Mouse (Mus musculus): ENCODE measurements at regions not wholly inside any gene's neighbourhood (a gene's known extent, or its start where the extent isn't known, plus 50 kb on each side); places are given as distances from the start of the nearest gene placed in this dataset.

GRCm38 (mm10) chr1:163607701-163608100 lies 117.3 kb downstream of the Mettl11b start:
- TF ChIP-seq POLR2AphosphoS2 (IDR thresholded peaks at IDR 0.05; ENCODE audit: insufficient read length, low read depth): no peak
- no peak for TF ChIP-seq MYOG (IDR thresholded peaks at IDR 0.05; ENCODE audit: control insufficient read depth in 1 of 3, insufficient read depth in 1 of 3, insufficient read length in 2 of 3, low read depth in 2 of 3)
- no peak for TF ChIP-seq E2F4 (IDR thresholded peaks at IDR 0.05; ENCODE audit: insufficient read depth)
- no peak for TF ChIP-seq USF1 (IDR thresholded peaks at IDR 0.05; ENCODE audit: low read depth)
- TF ChIP-seq REST (IDR thresholded peaks at IDR 0.05; ENCODE audit: insufficient read depth, insufficient read length): no peak
- no peak for TF ChIP-seq MAX (IDR thresholded peaks at IDR 0.05; ENCODE audit: low read depth)
- TF ChIP-seq POLR2A (IDR thresholded peaks at IDR 0.05; ENCODE audit: insufficient read length, low read depth): no peak
- TF ChIP-seq TCF3 (IDR thresholded peaks at IDR 0.05; ENCODE audit: insufficient read length, low read depth): no peak
- no peak for TF ChIP-seq SRF (IDR thresholded peaks at IDR 0.05; ENCODE audit: control insufficient read depth, insufficient read length, low read depth)
- TF ChIP-seq MYOD1 (IDR thresholded peaks at IDR 0.05; ENCODE audit: control insufficient read depth in 1 of 3, insufficient read length in 2 of 3, low read depth in 2 of 3): no peak
- no peak for TF ChIP-seq TCF12 (IDR thresholded peaks at IDR 0.05; ENCODE audit: insufficient read depth, poor library complexity, severe bottlenecking)
- no peak for TF ChIP-seq CEBPB (IDR thresholded peaks at IDR 0.05; ENCODE audit: insufficient read depth, poor library complexity, severe bottlenecking)
- H3K4me3 ChIP-seq: no peak overlapping the region
- H3ac ChIP-seq (ENCODE audit: control insufficient read depth, insufficient read length): no peak overlapping the region
- H3K4me2 ChIP-seq (ENCODE audit: low read depth): no peak overlapping the region
- no peaks in the 10 kb centered on the region for H3K36me3 ChIP-seq (ENCODE audit: control insufficient read depth, insufficient read depth)
- H3K79me2 ChIP-seq (ENCODE audit: control insufficient read depth, insufficient read depth): no peaks in the 10 kb centered on the region
- no peaks in the 10 kb centered on the region for H3K27me3 ChIP-seq (ENCODE audit: control insufficient read depth, insufficient read depth, insufficient read length)

DNA sequence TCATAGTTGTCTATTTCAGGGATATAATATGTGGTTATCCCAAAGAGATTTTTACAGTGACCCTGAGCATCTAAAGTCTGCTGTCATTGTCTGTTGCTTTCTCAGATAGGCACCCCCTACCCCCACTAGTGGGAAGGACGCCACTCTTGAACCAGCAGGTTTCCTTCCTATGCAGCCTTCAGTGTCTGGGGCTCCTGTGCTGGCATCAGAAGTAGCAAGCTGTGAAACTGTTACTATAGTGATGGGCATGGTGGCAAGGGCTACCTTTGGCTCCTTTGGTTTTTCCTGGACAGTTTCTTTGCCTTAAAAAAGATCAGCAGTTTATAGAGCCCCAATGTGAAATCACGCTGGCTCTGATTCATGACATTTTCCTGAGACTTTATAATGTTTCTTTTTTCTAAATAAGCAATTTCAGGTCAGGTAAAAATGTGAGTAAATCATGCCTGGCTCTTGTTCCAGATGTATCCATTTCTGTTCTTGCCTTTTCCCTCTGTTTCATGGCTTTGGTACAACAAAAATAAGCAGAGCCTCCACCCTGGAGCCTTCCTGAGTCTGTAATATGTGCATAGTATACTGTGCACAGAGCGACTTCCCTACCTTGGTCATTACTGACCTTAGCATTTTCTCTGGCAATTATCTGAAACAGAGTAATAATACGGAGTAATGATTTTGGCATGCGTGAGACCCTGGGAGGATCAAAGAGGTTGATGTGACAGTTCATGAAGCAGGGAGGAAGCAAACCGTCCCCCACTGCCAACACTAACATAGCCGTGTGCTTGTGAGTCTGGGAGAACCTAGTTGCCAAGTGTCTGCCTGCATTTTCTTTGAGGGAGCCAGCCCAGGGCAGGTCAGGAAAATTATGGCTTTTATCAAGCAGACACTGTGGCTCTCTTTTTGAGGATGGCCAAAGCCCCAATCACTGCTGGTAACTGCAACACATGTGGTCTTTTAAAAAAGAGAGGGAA lies 124.8 kb downstream of the Mettl11b start:
- no peaks in the 10 kb centered on the region for H3K79me2 ChIP-seq (ENCODE audit: control insufficient read depth, insufficient read depth)
- H3K4me2 ChIP-seq (ENCODE audit: low read depth): no peak overlapping the region
- no peak overlapping the region for H3K4me3 ChIP-seq
- no peaks in the 10 kb centered on the region for H3K27me3 ChIP-seq (ENCODE audit: control insufficient read depth, insufficient read depth, insufficient read length)
- no peaks in the 10 kb centered on the region for H3K36me3 ChIP-seq (ENCODE audit: control insufficient read depth, insufficient read depth)
- no peak for TF ChIP-seq TCF12 (IDR thresholded peaks at IDR 0.05; ENCODE audit: insufficient read depth, poor library complexity, severe bottlenecking)
- no peak overlapping the region for H3ac ChIP-seq (ENCODE audit: control insufficient read depth, insufficient read length)

- H3K79me2 ChIP-seq (ENCODE audit: control insufficient read depth, insufficient read depth): no peaks in the 10 kb centered on the region
- H3K27me3 ChIP-seq (ENCODE audit: control insufficient read depth, insufficient read depth, insufficient read length): no peaks in the 10 kb centered on the region
- TF ChIP-seq MYOG (IDR thresholded peaks at IDR 0.05; ENCODE audit: control insufficient read depth in 1 of 3, insufficient read depth in 1 of 3, insufficient read length in 2 of 3, low read depth in 2 of 3): no peak
- TF ChIP-seq TCF3 (IDR thresholded peaks at IDR 0.05; ENCODE audit: insufficient read length, low read depth): no peak
- no peak for TF ChIP-seq CEBPB (IDR thresholded peaks at IDR 0.05; ENCODE audit: insufficient read depth, poor library complexity, severe bottlenecking)
- no peak for TF ChIP-seq MAX (IDR thresholded peaks at IDR 0.05; ENCODE audit: low read depth)
- TF ChIP-seq POLR2AphosphoS2 (IDR thresholded peaks at IDR 0.05; ENCODE audit: insufficient read length, low read depth): no peak
- TF ChIP-seq MYOD1 (IDR thresholded peaks at IDR 0.05; ENCODE audit: control insufficient read depth in 1 of 3, insufficient read length in 2 of 3, low read depth in 2 of 3): no peak
- TF ChIP-seq POLR2A (IDR thresholded peaks at IDR 0.05; ENCODE audit: insufficient read length, low read depth): no peak
- no peak for TF ChIP-seq E2F4 (IDR thresholded peaks at IDR 0.05; ENCODE audit: insufficient read depth)
- no peak for TF ChIP-seq SRF (IDR thresholded peaks at IDR 0.05; ENCODE audit: control insufficient read depth, insufficient read length, low read depth)
- no peak for TF ChIP-seq REST (IDR thresholded peaks at IDR 0.05; ENCODE audit: insufficient read depth, insufficient read length)
- no peak overlapping the region for H3ac ChIP-seq (ENCODE audit: control insufficient read depth, insufficient read length)
- H3K36me3 ChIP-seq (ENCODE audit: control insufficient read depth, insufficient read depth): no peaks in the 10 kb centered on the region
- H3K4me2 ChIP-seq (ENCODE audit: low read depth): no peak overlapping the region
- H3K4me3 ChIP-seq: no peak overlapping the region
These were observed 148.6 kb downstream of the Mettl11b start for GRCm38 (mm10) chr1:163576411-163576810.

GRCm38 (mm10) chr1:163575593-163575992 lies 149.4 kb downstream of the Mettl11b start:
- Histone ChIP-seq H3K79me2 (ENCODE audit: control insufficient read depth, insufficient read depth) (no peaks in the 10 kb centered on the region), H3K27me3 (ENCODE audit: control insufficient read depth, insufficient read depth, insufficient read length) (no peaks in the 10 kb centered on the region), H3K36me3 (ENCODE audit: control insufficient read depth, insufficient read depth) (no peaks in the 10 kb centered on the region), H3K4me3 (no peak overlapping the region), H3ac (ENCODE audit: control insufficient read depth, insufficient read length) (no peak overlapping the region), H3K4me2 (ENCODE audit: low read depth) (no peak overlapping the region)
- TF ChIP-seq POLR2AphosphoS2 (IDR thresholded peaks at IDR 0.05; ENCODE audit: insufficient read length, low read depth) (no peak), USF1 (IDR thresholded peaks at IDR 0.05; ENCODE audit: low read depth) (no peak), REST (IDR thresholded peaks at IDR 0.05; ENCODE audit: insufficient read depth, insufficient read length) (no peak), MAX (IDR thresholded peaks at IDR 0.05; ENCODE audit: low read depth) (no peak), POLR2A (IDR thresholded peaks at IDR 0.05; ENCODE audit: insufficient read length, low read depth) (no peak), MYOG (IDR thresholded peaks at IDR 0.05; ENCODE audit: control insufficient read depth in 1 of 3, insufficient read depth in 1 of 3, insufficient read length in 2 of 3, low read depth in 2 of 3) (no peak), CEBPB (IDR thresholded peaks at IDR 0.05; ENCODE audit: insufficient read depth, poor library complexity, severe bottlenecking) (no peak), SRF (IDR thresholded peaks at IDR 0.05; ENCODE audit: control insufficient read depth, insufficient read length, low read depth) (no peak), TCF3 (IDR thresholded peaks at IDR 0.05; ENCODE audit: insufficient read length, low read depth) (no peak), MYOD1 (IDR thresholded peaks at IDR 0.05; ENCODE audit: control insufficient read depth in 1 of 3, insufficient read length in 2 of 3, low read depth in 2 of 3) (no peak), E2F4 (IDR thresholded peaks at IDR 0.05; ENCODE audit: insufficient read depth) (no peak)
